In genomic region chr15:85615075-85615474, GRCm38 (mm10) we compare ENCODE assay signal across 13 mouse cellular contexts. TPM values are rescaled to one million over a fixed set of nuclear protein-coding genes. Genes with fewer than 3 reads are reported as not detected.
DNase-seq lines count a peak whose midpoint lies in the region; ATAC-seq and TF ChIP-seq lines count a peak whose summit lies in the region.
"Had no signal": no experiment of that assay in that cellular context is flagged by ENCODE, and none has a peak within 500 bp of the region (broad histone marks: within the 10 kb centered on the region; RNA-seq: fewer than 3 reads in every experiment).

No protein-coding gene starts in this region.

- H3K4me2 ChIP-seq in forebrain, embryonic 16.5 days (ENCODE audit: low read length) = no peak overlapping the region
- no peak overlapping the region for H3K4me2 ChIP-seq in forebrain, embryonic 14.5 days (ENCODE audit: low read length)
- H3K4me2 ChIP-seq in kidney, embryonic 15.5 days = peak overlapping the region; percentile 50
- H3K4me2 ChIP-seq in neural tube, embryonic 14.5 days (ENCODE audit: low read depth, low read length) = no peak overlapping the region
- H3K4me2 ChIP-seq: liver, embryonic 15.5 days; midbrain, embryonic 13.5 days had no signal

- no peak for DNase-seq in forebrain, embryonic 14.5 days (ENCODE audit: low spot score)
- no peak for DNase-seq in kidney, adult 11 months
- DNase-seq in ES-E14 (ENCODE audit: low read depth, low spot score) (no peak), liver (no peak)
- DNase-seq: embryo, embryonic 11 days; spleen, adult 18-20 months had no signal

- H3K36me3 ChIP-seq in forebrain, embryonic 16.5 days (ENCODE audit: control insufficient read depth, insufficient read depth) = no peaks in the 10 kb centered on the region
- H3K36me3 ChIP-seq in forebrain, embryonic 14.5 days (ENCODE audit: control insufficient read depth, insufficient read depth, low read length) = no peaks in the 10 kb centered on the region
- no peaks in the 10 kb centered on the region for H3K36me3 ChIP-seq in kidney, embryonic 15.5 days
- no peaks in the 10 kb centered on the region for H3K36me3 ChIP-seq in ES-E14 (ENCODE audit: control insufficient read depth, insufficient read depth, low read length, poor library complexity, severe bottlenecking)
- H3K36me3 ChIP-seq in neural tube, embryonic 14.5 days (ENCODE audit: control insufficient read depth, insufficient read depth, low read length) = no peaks in the 10 kb centered on the region
- H3K36me3 ChIP-seq: liver, embryonic 15.5 days; midbrain, embryonic 13.5 days had no signal

- WGBS in forebrain, embryonic 16.5 days = 45% methylated on average over 22 of the region's 22 CpGs
- WGBS in forebrain, embryonic 14.5 days = 51% methylated on average over 16 of the region's 22 CpGs
- WGBS in kidney, embryonic 15.5 days = 45% methylated on average over 22 of the region's 22 CpGs
- 46% methylated on average over 22 of the region's 22 CpGs for WGBS in neural tube, embryonic 14.5 days

- no peak for ATAC-seq in forebrain, embryonic 16.5 days
- no peak for ATAC-seq in forebrain, embryonic 14.5 days
- no peak for ATAC-seq in kidney, embryonic 15.5 days (replicated peaks; ENCODE audit: low FRiP score)
- no peak for ATAC-seq in neural tube, embryonic 14.5 days (ENCODE audit: low read depth)
- ATAC-seq in activated CD4-positive, CD25-positive, alpha-beta regulatory T cell, adult 4 months = no peak
- ATAC-seq: midbrain, embryonic 13.5 days had no signal

- H3K27ac ChIP-seq in forebrain, embryonic 16.5 days (ENCODE audit: low read length) = no peak overlapping the region
- H3K27ac ChIP-seq in forebrain, embryonic 14.5 days (ENCODE audit: low read depth, low read length) = no peak overlapping the region
- H3K27ac ChIP-seq in kidney, embryonic 15.5 days = no peak overlapping the region
- H3K27ac ChIP-seq in ES-E14 (ENCODE audit: insufficient read depth, low read depth, low read length, poor library complexity, severe bottlenecking) = no peak overlapping the region
- H3K27ac ChIP-seq in neural tube, embryonic 14.5 days (ENCODE audit: low read depth, low read length) = peak overlapping the region; percentile 86; the same call in 1 of the 2 replicates
- H3K27ac ChIP-seq: left cerebral cortex, adult 2 months; liver, embryonic 15.5 days had no signal

- H3K9ac ChIP-seq in forebrain, embryonic 16.5 days (replicated peaks; ENCODE audit: low read depth, low read length) = 0 out of 2 replicates have a peak overlapping the region, but pooled peaks have one; percentile 20
- H3K9ac ChIP-seq in forebrain, embryonic 14.5 days (ENCODE audit: low read length) = no peak overlapping the region
- peak overlapping the region; percentile 26; the same call in 1 of the 2 replicates for H3K9ac ChIP-seq in kidney, embryonic 15.5 days
- H3K9ac ChIP-seq in ES-E14 (ENCODE audit: insufficient read depth, low read depth, low read length, poor library complexity, severe bottlenecking) = peak overlapping the region; percentile 23; the same call in 1 of the 2 replicates
- no peak overlapping the region for H3K9ac ChIP-seq in neural tube, embryonic 14.5 days (replicated peaks; ENCODE audit: low read depth, low read length)
- H3K9ac ChIP-seq: liver, embryonic 15.5 days; midbrain, embryonic 13.5 days had no signal

- no peaks in the 10 kb centered on the region for H3K27me3 ChIP-seq in forebrain, embryonic 16.5 days (replicated peaks; ENCODE audit: control insufficient read depth, insufficient read depth, low read length)
- H3K27me3 ChIP-seq in forebrain, embryonic 14.5 days (replicated peaks; ENCODE audit: control insufficient read depth, insufficient read depth, low read length) = 0 out of 2 replicates have a peak, but pooled peaks cover 3% of the 10 kb centered on the region
- H3K27me3 ChIP-seq in kidney, embryonic 15.5 days = peaks cover 15% of the 10 kb centered on the region; the same call in 1 of the 2 replicates
- H3K27me3 ChIP-seq in neural tube, embryonic 14.5 days (ENCODE audit: control insufficient read depth, insufficient read depth, low read length) = 0 out of 2 replicates have a peak, but pooled peaks cover 3% of the 10 kb centered on the region

- in situ Hi-C loops in ES-E14 (cut with MboI; ENCODE audit: low sequenced_read_pairs in 2 of 2, unreplicated experiment in 2 of 2) = no loop called here

- H3K9me3 ChIP-seq in forebrain, embryonic 16.5 days (ENCODE audit: control insufficient read depth, low read length) = 0 out of 2 replicates have a peak, but pooled peaks cover 2% of the 10 kb centered on the region
- H3K9me3 ChIP-seq in forebrain, embryonic 14.5 days (replicated peaks; ENCODE audit: control insufficient read depth, low read length) = 0 out of 2 replicates have a peak, but pooled peaks cover 3% of the 10 kb centered on the region
- H3K9me3 ChIP-seq in kidney, embryonic 15.5 days (replicated peaks) = no peaks in the 10 kb centered on the region
- no peaks in the 10 kb centered on the region for H3K9me3 ChIP-seq in ES-E14 (ENCODE audit: control insufficient read depth, insufficient read depth, low read depth, low read length)
- no peaks in the 10 kb centered on the region for H3K9me3 ChIP-seq in neural tube, embryonic 14.5 days (ENCODE audit: control insufficient read depth, low read length)
- H3K9me3 ChIP-seq: liver, embryonic 15.5 days; midbrain, embryonic 13.5 days had no signal

- peaks cover 39% of the 10 kb centered on the region for H3K4me1 ChIP-seq in forebrain, embryonic 16.5 days (replicated peaks; ENCODE audit: control insufficient read depth, insufficient read depth, low read length)
- H3K4me1 ChIP-seq in forebrain, embryonic 14.5 days (ENCODE audit: control insufficient read depth, insufficient read depth, low read length) = peaks cover 21% of the 10 kb centered on the region
- H3K4me1 ChIP-seq in kidney, embryonic 15.5 days = peaks cover 53% of the 10 kb centered on the region
- peaks cover 0 to 2% of the 10 kb centered on the region in 2 experiments; a peak in 1 of 4 replicates for H3K4me1 ChIP-seq in ES-E14 (ENCODE audit: control insufficient read depth in 2 of 2, insufficient read depth in 2 of 2, low read length in 2 of 2, poor library complexity in 1 of 2)
- peaks cover 18% of the 10 kb centered on the region; the same call in 1 of the 2 replicates for H3K4me1 ChIP-seq in neural tube, embryonic 14.5 days (ENCODE audit: control insufficient read depth, insufficient read depth, low read length)

- H3K4me3 ChIP-seq in forebrain, embryonic 16.5 days (replicated peaks; ENCODE audit: low read length) = no peak overlapping the region
- H3K4me3 ChIP-seq in forebrain, embryonic 14.5 days (ENCODE audit: low read depth, low read length) = no peak overlapping the region
- H3K4me3 ChIP-seq in kidney, embryonic 15.5 days (replicated peaks) = peak overlapping the region; percentile 14
- H3K4me3 ChIP-seq in ES-E14 (ENCODE audit: insufficient read depth in 1 of 2, low read depth in 1 of 2, low read length in 2 of 2, poor library complexity in 1 of 2, severe bottlenecking in 1 of 2) = peak overlapping the region; percentile 30 to 54; a peak in 3 of 4 replicates
- H3K4me3 ChIP-seq in neural tube, embryonic 14.5 days (ENCODE audit: low read depth, low read length) = no peak overlapping the region
- H3K4me3 ChIP-seq: left cerebral cortex, adult 2 months; liver, embryonic 15.5 days; midbrain, embryonic 13.5 days had no signal

TF ChIP-seq in ES-E14, 5 proteins besides CTCF, POLR2A, EP300 and RAD21:
- TF ChIP-seq ZC3H11A (IDR thresholded peaks at IDR 0.05; ENCODE audit: borderline replicate concordance, low read depth, low read length) (no peak), CHD2 (IDR thresholded peaks at IDR 0.05; ENCODE audit: low read depth, low read length) (no peak), ZNF384 (IDR thresholded peaks at IDR 0.05; ENCODE audit: low read depth, low read length) (no peak), HCFC1 (IDR thresholded peaks at IDR 0.05; ENCODE audit: borderline replicate concordance, insufficient read depth, low read length) (no peak), MAFK (IDR thresholded peaks at IDR 0.05; ENCODE audit: insufficient read depth, low read depth, low read length) (no peak)

RNA-seq across cellular contexts. Expression of gene Wnt7b, which starts 32.8 kb away (rescaled TPM):
- 110 and 125 TPM in 2 replicates for polyA plus RNA-seq in forebrain, embryonic 16.5 days (2015; fragmentation: Nextera tagmentation; extraction: Ambion mirVana)
- 73.4 and 84.7 TPM in 2 replicates for polyA plus RNA-seq in forebrain, embryonic 14.5 days (2014; fragmentation: Nextera tagmentation; extraction: Ambion mirVana)
- 16.3 and 16.8 TPM in 2 replicates for polyA plus RNA-seq in kidney, embryonic 15.5 days (2015; fragmentation: Nextera tagmentation; extraction: Ambion mirVana)
- total RNA-seq in ES-E14 (2012; rRNA removed) = 11.2 and 15.5 TPM in 2 replicates
- polyA plus RNA-seq in neural tube, embryonic 14.5 days (2014; fragmentation: Nextera tagmentation; extraction: Ambion mirVana) = 17.3 and 25.0 TPM in 2 replicates
- not detected for polyA plus RNA-seq in activated CD4-positive, CD25-positive, alpha-beta regulatory T cell, adult 4 months (2017; shearing (Covaris generic))

Comparison
In these comparisons a context has a peak if more than half of its experiments do, and no peak if none do; other contexts are left out.
1. H3K9ac ChIP-seq: peak in forebrain, embryonic 16.5 days (single experiment), kidney, embryonic 15.5 days (single experiment) and ES-E14 (single experiment); none in forebrain, embryonic 14.5 days (single experiment) and neural tube, embryonic 14.5 days (single experiment).
2. H3K4me3 ChIP-seq: peak in kidney, embryonic 15.5 days (single experiment) and ES-E14 (2 of 2); none in forebrain, embryonic 16.5 days (single experiment), forebrain, embryonic 14.5 days (single experiment) and neural tube, embryonic 14.5 days (single experiment).
3. RNA of gene Wnt7b, which starts 32.8 kb away (polyA plus RNA-seq): 110 to 125 TPM in forebrain, embryonic 16.5 days, 73.4 to 84.7 TPM in forebrain, embryonic 14.5 days, 17.3 to 25.0 TPM in neural tube, embryonic 14.5 days and 16.3 to 16.8 TPM in kidney, embryonic 15.5 days; not detected in activated CD4-positive, CD25-positive, alpha-beta regulatory T cell, adult 4 months; every median in the first group is over 10 times any median in the second.